Mouse (Mus musculus) left cerebral cortex, adult 2 months (tissue): ENCODE data around the gene Nudt22. TPM values are rescaled to one million over a fixed set of nuclear protein-coding genes. Genes with fewer than 3 reads are reported as not detected.

ENCODE experiments used
- DNase-seq, 2 experiments: peaks; one replicate each; pipeline ENCODE4 v3.0.0; 2021 to 2022; ENCODE audit warnings: low spot score in 2 of 2, mixed read lengths in 1 of 2; ENCODE audit errors: extremely low spot score in 1 of 2
- H3K27ac ChIP-seq: fragments of 200-600 bp; 2 replicates; pipeline ENCODE4 v1.8.1; 2022
- H3K4me3 ChIP-seq: fragments of 200-600 bp; 2 replicates; pipeline ENCODE4 v1.8.1; 2022
- CTCF ChIP-seq: fragments of 200-600 bp; IDR thresholded peaks from 2 replicates; pipeline ENCODE4 v1.8.1; 2022; ENCODE audit warnings: antibody characterized with exemption, mild to moderate bottlenecking, moderate library complexity
- intact Hi-C: fragments of 180-260 bp; cut with DNase I; formaldehyde crosslinking; loops from one replicate; pipeline ENCODE4 v1.15.1; 2025
- total RNA-seq, 2 experiments: library from RNA; stranded (reverse); gene quantifications; 2 replicates each; pipeline ENCODE4 v1.2.3; 2021

Gene Nudt22
- total RNA-seq, 2 experiments from 2014 or later = 15.8 to 16.8 TPM

GRCm38 (mm10) chr19:6972247-6972917, 23.5 kb downstream of the Nudt22 start:
- intact Hi-C loops = no loop called here
- Histone ChIP-seq H3K27ac (no peak overlapping the region), H3K4me3 (no peak overlapping the region)
- no peak for DNase-seq
- no peak for TF ChIP-seq CTCF

DNA sequence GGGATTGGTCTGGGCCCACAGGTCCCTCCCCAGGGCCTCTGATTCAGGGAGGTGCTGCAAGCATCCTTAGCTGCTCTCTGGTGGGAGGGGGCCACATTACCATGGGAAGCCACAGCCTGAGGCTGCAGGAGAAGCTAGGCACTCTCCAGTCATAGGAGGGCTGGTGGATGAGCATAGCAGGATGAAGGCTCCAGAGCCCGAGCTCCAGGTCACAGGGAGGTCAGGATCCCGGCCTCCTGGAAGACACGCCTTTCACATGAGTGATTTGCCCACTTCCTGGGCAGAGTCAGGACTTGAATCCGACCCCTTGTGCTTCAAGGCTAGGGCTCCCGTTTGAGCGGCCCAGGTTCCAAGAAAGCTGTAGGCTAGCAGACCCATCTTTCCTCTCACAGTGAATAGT, 24.3 kb downstream of the Nudt22 start:
- no peak for TF ChIP-seq CTCF
- no peak for DNase-seq
- intact Hi-C loops = no loop called here
- Histone ChIP-seq H3K4me3 (no peak overlapping the region), H3K27ac (no peak overlapping the region)

- intact Hi-C loops = no loop called here
- no peak overlapping the region for H3K4me3 ChIP-seq
- H3K27ac ChIP-seq = no peak overlapping the region
- no peak for DNase-seq
- TF ChIP-seq CTCF = no peak
Observed at GRCm38 (mm10) chr19:6970460-6971085, 25.3 kb downstream of the Nudt22 start.

DNA sequence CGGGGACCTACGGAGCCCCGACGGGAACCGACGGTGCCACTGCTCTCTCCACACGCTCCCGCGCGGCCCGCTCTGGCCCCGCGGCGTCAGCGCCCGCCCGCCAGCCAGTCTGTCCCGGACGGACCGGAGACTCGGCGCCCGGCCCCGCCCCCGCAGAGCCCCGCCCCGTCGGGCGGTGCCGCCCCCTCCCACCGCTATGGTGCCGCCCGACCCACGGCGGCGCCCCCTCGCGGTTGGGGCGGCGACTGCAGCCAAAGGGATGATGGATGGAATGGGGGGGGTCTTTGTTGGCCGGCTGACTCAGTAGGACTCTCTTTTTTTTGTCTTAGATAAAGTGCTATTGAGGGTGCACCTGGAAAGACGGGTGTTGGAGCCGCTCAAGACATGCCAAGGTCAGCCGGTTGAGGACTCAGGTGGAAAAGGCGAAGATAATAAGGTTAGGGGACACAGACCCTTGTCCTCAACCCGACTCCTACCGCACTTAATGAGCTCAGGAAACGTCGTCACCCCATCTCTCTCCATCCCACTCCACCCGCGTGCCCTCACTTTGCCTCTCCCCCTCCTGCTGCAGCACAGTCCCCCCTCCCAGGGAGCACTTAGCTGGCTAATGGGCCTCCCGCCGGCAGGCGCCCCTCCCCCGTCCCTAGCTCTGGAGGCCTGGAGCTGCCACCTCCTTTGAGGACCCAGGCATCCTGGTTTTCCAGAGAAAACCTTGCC, 26.1 kb downstream of the Nudt22 start:
- H3K4me3 ChIP-seq = peak overlapping the region; percentile 49
- intact Hi-C loops = loop anchor here (2.0 kb wide), 1 partner anchor 17 kb away; no protein-coding TSS in a partner anchor
- peak; percentile 59 for TF ChIP-seq CTCF
- peak; percentile 51 to 54 for DNase-seq
- no peak overlapping the region for H3K27ac ChIP-seq

DNA sequence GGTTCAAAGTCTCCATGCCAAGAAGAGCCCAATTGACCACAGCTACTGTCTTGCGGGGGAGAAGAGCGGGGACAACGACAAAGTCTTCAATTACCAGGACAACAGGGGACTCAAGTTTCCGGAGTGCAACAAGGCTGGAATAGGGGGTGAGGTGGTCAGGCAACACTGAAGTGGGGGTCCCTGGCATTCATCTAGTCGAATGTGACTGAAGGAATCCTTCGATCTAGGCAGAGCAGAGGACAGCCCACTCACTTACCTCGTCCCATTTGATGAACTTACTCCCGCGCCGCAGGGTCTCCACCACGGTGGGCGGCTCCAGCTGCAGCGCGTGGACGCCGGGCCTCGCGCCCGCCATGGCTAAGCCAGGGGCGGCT, 26.6 kb downstream of the Nudt22 start:
- H3K27ac ChIP-seq = no peak overlapping the region
- no peak for DNase-seq
- intact Hi-C loops = loop anchor here (2.0 kb wide), 1 partner anchor 16 kb away; no protein-coding TSS in a partner anchor
- H3K4me3 ChIP-seq = peak overlapping the region; percentile 49
- no peak for TF ChIP-seq CTCF

DNA sequence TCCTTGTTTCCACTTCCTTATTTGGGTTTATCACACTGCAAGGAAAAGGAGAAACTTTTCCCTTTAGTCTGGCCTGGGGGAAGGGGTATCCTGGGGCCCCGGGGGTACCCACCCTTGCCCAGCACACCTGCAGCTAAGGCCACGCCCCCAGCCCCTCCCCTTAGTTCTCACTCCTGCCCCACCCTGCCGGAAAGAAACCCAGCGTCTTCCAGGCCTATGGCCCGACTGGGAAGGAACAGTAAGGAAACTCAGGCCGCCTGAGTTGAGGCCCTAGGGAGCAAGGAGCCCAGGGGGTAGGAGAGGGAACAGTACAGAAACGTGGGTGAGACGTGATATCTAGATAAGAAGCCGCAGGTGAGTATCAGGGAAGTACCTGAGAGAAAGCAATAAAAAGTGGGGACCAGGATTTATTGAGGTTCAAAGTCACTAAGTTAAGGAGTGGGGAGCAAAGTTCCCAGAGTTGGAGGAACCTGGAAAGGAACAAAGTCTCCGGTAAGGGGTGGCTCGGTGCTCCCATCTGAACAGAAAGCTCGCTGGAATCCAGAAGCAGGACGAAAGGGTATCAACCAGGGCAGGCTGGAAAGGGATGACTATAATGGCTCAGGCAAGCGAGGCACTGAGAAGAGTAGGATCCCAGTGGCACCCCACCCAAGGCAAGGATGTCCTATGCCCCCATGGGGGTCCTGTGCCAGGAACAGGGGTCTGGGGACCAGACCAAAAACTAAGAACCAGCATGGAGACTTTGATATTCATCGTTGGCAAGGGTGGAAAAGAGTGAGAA, 27.2 kb downstream of the Nudt22 start:
- intact Hi-C loops = loop anchor here (2.0 kb wide), 1 partner anchor 16 kb away; no protein-coding TSS in a partner anchor
- no peak for DNase-seq
- Histone ChIP-seq H3K4me3 (peak overlapping the region; percentile 49), H3K27ac (no peak overlapping the region)
- TF ChIP-seq CTCF = no peak

GRCm38 (mm10) chr19:6956461-6956860, 39.5 kb downstream of the Nudt22 start:
- intact Hi-C loops = no loop called here
- H3K4me3 ChIP-seq = no peak overlapping the region
- no peak overlapping the region for H3K27ac ChIP-seq
- no peak for DNase-seq
- TF ChIP-seq CTCF = no peak

GRCm38 (mm10) chr19:6955424-6955823, 40.5 kb downstream of the Nudt22 start:
- no peak for TF ChIP-seq CTCF
- H3K27ac ChIP-seq = no peak overlapping the region
- H3K4me3 ChIP-seq = no peak overlapping the region
- no peak for DNase-seq
- intact Hi-C loops = no loop called here

GRCm38 (mm10) chr19:6954046-6954445, 41.9 kb downstream of the Nudt22 start:
- no peak for DNase-seq
- TF ChIP-seq CTCF = peak; percentile 31
- intact Hi-C loops = no loop called here
- H3K27ac ChIP-seq = no peak overlapping the region
- no peak overlapping the region for H3K4me3 ChIP-seq

DNA sequence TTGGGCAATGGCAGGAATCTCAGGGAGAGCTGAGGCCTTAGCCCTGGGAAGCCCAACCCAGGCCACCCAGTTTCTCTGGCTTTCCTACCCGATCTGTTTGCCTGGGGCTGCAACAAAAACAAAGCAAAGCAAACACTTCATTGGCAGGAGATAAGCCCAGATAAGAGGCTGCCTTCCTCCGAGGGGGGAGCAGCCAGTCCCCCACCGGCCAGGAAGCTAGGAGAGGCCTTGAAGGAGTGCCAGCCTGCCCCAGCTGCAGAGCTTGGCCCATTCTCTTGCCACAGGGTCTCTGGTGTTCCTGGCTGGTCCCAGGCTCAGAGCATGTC, 43.2 kb downstream of the Nudt22 start:
- peak overlapping the region; percentile 96 for H3K27ac ChIP-seq
- peak overlapping the region; percentile 62 for H3K4me3 ChIP-seq
- TF ChIP-seq CTCF = no peak
- no peak for DNase-seq
- intact Hi-C loops = loop anchor here (2.0 kb wide), 1 partner anchor 16 kb away; no protein-coding TSS in a partner anchor

- H3K27ac ChIP-seq = peak overlapping the region; percentile 96
- intact Hi-C loops = loop anchor here (2.0 kb wide), 1 partner anchor 17 kb away; no protein-coding TSS in a partner anchor
- peak overlapping the region; percentile 62 for H3K4me3 ChIP-seq
- no peak for TF ChIP-seq CTCF
- DNase-seq = peak; percentile 60 to 75
Observed at GRCm38 (mm10) chr19:6951994-6952711, 43.8 kb downstream of the Nudt22 start.
